Mouse (Mus musculus) adrenal gland, postnatal 36 days (tissue): ENCODE measurements around the gene B430306N03Rik. TPM values are rescaled to one million over a fixed set of nuclear protein-coding genes. Genes with fewer than 3 reads are reported as not detected.
"Not testable (repeated sequence)": the region's sequence is repeated elsewhere in the genome, so short reads cannot be mapped to it uniquely, and the experiment has no call there.

Experiments used
- DNase-seq, 2 experiments: peaks; one replicate each; pipeline ENCODE4 v3.0.0; 2021; ENCODE audit warnings: mixed read lengths in 1 of 2
- long read RNA-seq, 2 experiments: library from polyadenylated mRNA; stranded (forward); transcript quantifications; one replicate each; pipeline ENCODE4 v2.0.0; 2021; ENCODE audit warnings: borderline sequencing depth in 2 of 2
- total RNA-seq, 2 experiments: library from RNA; stranded (reverse); gene quantifications; 2 replicates each; pipeline ENCODE4 v1.2.3; 2021

The B430306N03Rik gene
- under 1 TPM; 0.13 to 0.23 TPM for total RNA-seq
- long read RNA-seq, experiment 1: 0 reads
- long read RNA-seq, experiment 2: 0 reads

- DNase-seq: not testable (repeated sequence)
Measured at GRCm38 (mm10) chr17:48315905-48316579, at the start of gene B430306N03Rik. Gene B430306N03Rik (plus strand): TSS chr17:48316141.

- DNase-seq: no peak
Measured at GRCm38 (mm10) chr17:48266610-48267304, 49.2 kb upstream of the B430306N03Rik start.

- no peak for DNase-seq
Measured at GRCm38 (mm10) chr17:48267591-48267990, 48.4 kb upstream of the B430306N03Rik start.

- no peak for DNase-seq
Measured at GRCm38 (mm10) chr17:48268276-48268675, 47.7 kb upstream of the B430306N03Rik start.

- DNase-seq: no peak
Measured at GRCm38 (mm10) chr17:48269833-48270232, 46.1 kb upstream of the B430306N03Rik start.

GRCm38 (mm10) chr17:48272158-48272557, 43.8 kb upstream of the B430306N03Rik start:
- DNase-seq: no peak

- DNase-seq: no peak
Measured at GRCm38 (mm10) chr17:48272598-48272997, 43.3 kb upstream of the B430306N03Rik start.

GRCm38 (mm10) chr17:48274098-48274497, 41.8 kb upstream of the B430306N03Rik start:
- no peak for DNase-seq

GRCm38 (mm10) chr17:48274885-48275284, 41.1 kb upstream of the B430306N03Rik start:
- peak; percentile 73 to 83 for DNase-seq

- no peak for DNase-seq
Measured at GRCm38 (mm10) chr17:48275736-48276135, 40.2 kb upstream of the B430306N03Rik start.

GRCm38 (mm10) chr17:48278381-48278780, 37.6 kb upstream of the B430306N03Rik start:
- DNase-seq: no peak

GRCm38 (mm10) chr17:48279002-48279401, 36.9 kb upstream of the B430306N03Rik start:
- DNase-seq: no peak

- no peak for DNase-seq
Measured at GRCm38 (mm10) chr17:48280943-48281738, 34.8 kb upstream of the B430306N03Rik start.

GRCm38 (mm10) chr17:48281739-48282085, 34.2 kb upstream of the B430306N03Rik start:
- no peak for DNase-seq

GRCm38 (mm10) chr17:48286765-48287164, 29.2 kb upstream of the B430306N03Rik start:
- DNase-seq: no peak

GRCm38 (mm10) chr17:48287276-48287675, 28.7 kb upstream of the B430306N03Rik start:
- no peak for DNase-seq

- no peak for DNase-seq
Measured at GRCm38 (mm10) chr17:48293500-48294194, 22.3 kb upstream of the B430306N03Rik start.

GRCm38 (mm10) chr17:48299203-48299602, 16.7 kb upstream of the B430306N03Rik start, which contains the start of gene Treml2:
Gene Treml2 (plus strand): TSS chr17:48299498.
- DNase-seq: no peak

- DNase-seq: no peak
Measured at GRCm38 (mm10) chr17:48299756-48300155, 16.2 kb upstream of the B430306N03Rik start.

- no peak for DNase-seq
Measured at GRCm38 (mm10) chr17:48300199-48300598, 15.7 kb upstream of the B430306N03Rik start.

- no peak for DNase-seq
Measured at GRCm38 (mm10) chr17:48300861-48301260, 15.1 kb upstream of the B430306N03Rik start.

- DNase-seq: no peak
Measured at GRCm38 (mm10) chr17:48301792-48302191, 14.1 kb upstream of the B430306N03Rik start.
